In the genomic region with DNA sequence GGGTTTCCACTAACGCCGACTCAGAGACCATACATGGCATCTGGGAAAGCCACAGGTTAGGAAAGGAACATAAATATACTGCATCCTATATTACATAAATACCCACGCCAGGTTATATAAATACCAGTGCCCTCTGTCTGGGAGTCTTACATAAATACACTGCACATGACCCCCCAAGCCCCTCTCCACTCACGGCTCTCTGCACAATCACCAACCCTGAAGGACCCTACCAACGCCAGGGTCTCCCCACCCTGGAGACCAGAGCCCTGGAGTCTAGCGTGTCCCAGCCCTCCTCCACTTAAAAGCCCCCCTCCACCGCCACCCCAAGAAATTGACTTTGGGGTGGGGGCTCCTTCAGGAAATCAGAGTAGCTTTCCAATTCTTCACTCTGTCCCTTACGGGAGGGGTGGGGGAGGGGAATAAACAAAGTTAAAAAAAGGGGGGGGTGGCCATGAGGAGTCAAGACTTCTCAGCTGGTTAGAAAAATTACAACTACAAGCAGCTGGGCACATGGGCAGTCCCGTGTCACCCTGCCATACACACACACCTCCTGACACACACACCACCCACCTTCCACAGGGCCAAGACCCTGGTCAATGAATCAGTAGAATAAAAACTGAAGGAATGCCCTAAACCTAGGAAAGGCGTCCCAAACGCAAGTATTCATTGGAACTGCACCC, we compare ENCODE assay signal across 7 mouse cellular contexts. TPM values are rescaled to one million over a fixed set of nuclear protein-coding genes. Genes with fewer than 3 reads are reported as not detected.
DNase-seq lines count a peak whose midpoint lies in the region; ATAC-seq and TF ChIP-seq lines count a peak whose summit lies in the region.

No protein-coding gene starts in this region.

- peaks cover 24% of the 10 kb centered on the region for H3K4me1 ChIP-seq in lung, embryonic 14.5 days (ENCODE audit: insufficient read depth)
- H3K4me1 ChIP-seq in embryonic fibroblast, embryonic 13.5 days (ENCODE audit: control insufficient read depth, insufficient read depth, low read length), result peaks cover 20% of the 10 kb centered on the region
- H3K4me1 ChIP-seq in intestine, postnatal 0 days (replicated peaks; ENCODE audit: control insufficient read depth, insufficient read depth, low read length), result 0 out of 2 replicates have a peak, but pooled peaks cover 5% of the 10 kb centered on the region
- H3K4me1 ChIP-seq in neural tube, embryonic 13.5 days (replicated peaks), result peaks cover 62% of the 10 kb centered on the region

- no peaks in the 10 kb centered on the region for H3K27me3 ChIP-seq in lung, embryonic 14.5 days (ENCODE audit: insufficient read depth, low read length)
- H3K27me3 ChIP-seq in intestine, postnatal 0 days (replicated peaks; ENCODE audit: control insufficient read depth, insufficient read depth, low read length), result no peaks in the 10 kb centered on the region
- H3K27me3 ChIP-seq in neural tube, embryonic 13.5 days, result no peaks in the 10 kb centered on the region

- peak overlapping the region; percentile 65 for H3K4me2 ChIP-seq in lung, embryonic 14.5 days
- peak overlapping the region; percentile 88 for H3K4me2 ChIP-seq in intestine, postnatal 0 days (replicated peaks; ENCODE audit: low read depth)
- H3K4me2 ChIP-seq in neural tube, embryonic 13.5 days, result peak overlapping the region; percentile 94

- no peak for DNase-seq in lung, embryonic 14.5 days
- DNase-seq in lung, adult 18-20 months, result no peak
- no peak for DNase-seq in ovary, adult 18-20 months (ENCODE audit: low spot score)

- H3K36me3 ChIP-seq in lung, embryonic 14.5 days (ENCODE audit: insufficient read depth), result peaks cover 32% of the 10 kb centered on the region
- H3K36me3 ChIP-seq in intestine, postnatal 0 days (ENCODE audit: control insufficient read depth, insufficient read depth), result no peaks in the 10 kb centered on the region
- H3K36me3 ChIP-seq in neural tube, embryonic 13.5 days, result peaks cover 31% of the 10 kb centered on the region

- 10% methylated on average over 11 of the region's 11 CpGs for WGBS in lung, embryonic 14.5 days
- 22% methylated on average over 11 of the region's 11 CpGs for WGBS in intestine, postnatal 0 days
- 17% methylated on average over 11 of the region's 11 CpGs for WGBS in neural tube, embryonic 13.5 days

- TF ChIP-seq CTCF in lung, embryonic 14.5 days (IDR thresholded peaks at IDR 0.05; ENCODE audit: low read depth), result no peak
- TF ChIP-seq CTCF in embryonic fibroblast, embryonic 13.5 days (IDR thresholded peaks at IDR 0.05; ENCODE audit: borderline replicate concordance, insufficient read depth, low read length), result no peak
- TF ChIP-seq CTCF in intestine, postnatal 0 days (IDR thresholded peaks at IDR 0.05; ENCODE audit: low read depth), result no peak

- H3K9ac ChIP-seq in lung, embryonic 14.5 days, result peak overlapping the region; percentile 99
- peak overlapping the region; percentile 94 for H3K9ac ChIP-seq in intestine, postnatal 0 days (ENCODE audit: low read depth, low read length)
- H3K9ac ChIP-seq in neural tube, embryonic 13.5 days, result peak overlapping the region; percentile 99

- peak; percentile 35; the same call in 1 of the 2 replicates for ATAC-seq in lung, embryonic 14.5 days (ENCODE audit: insufficient read depth)
- ATAC-seq in intestine, postnatal 0 days, result peak; percentile 32; the same call in 1 of the 2 replicates
- ATAC-seq in neural tube, embryonic 13.5 days (ENCODE audit: low read depth), result peak; percentile 38
- no peak for ATAC-seq in inflammation-experienced regulatory T-cells, adult 6 months

- peak overlapping the region; percentile 88 for H3K4me3 ChIP-seq in lung, embryonic 14.5 days (ENCODE audit: low read depth, low read length)
- peak overlapping the region; percentile 91 for H3K4me3 ChIP-seq in embryonic fibroblast, embryonic 13.5 days (ENCODE audit: insufficient read depth, low read length)
- peak overlapping the region; percentile 79 for H3K4me3 ChIP-seq in intestine, postnatal 0 days (ENCODE audit: low read depth, low read length)
- H3K4me3 ChIP-seq in neural tube, embryonic 13.5 days, result peak overlapping the region; percentile 92

- no peaks in the 10 kb centered on the region for H3K9me3 ChIP-seq in lung, embryonic 14.5 days (ENCODE audit: low read depth, low read length)
- no peaks in the 10 kb centered on the region for H3K9me3 ChIP-seq in intestine, postnatal 0 days (ENCODE audit: control insufficient read depth)
- no peaks in the 10 kb centered on the region for H3K9me3 ChIP-seq in neural tube, embryonic 13.5 days

- TF ChIP-seq POLR2A in embryonic fibroblast, embryonic 13.5 days (IDR thresholded peaks at IDR 0.05; ENCODE audit: low read depth, low read length), result no peak

- peak overlapping the region; percentile 97 for H3K27ac ChIP-seq in lung, embryonic 14.5 days (ENCODE audit: low read depth)
- H3K27ac ChIP-seq in embryonic fibroblast, embryonic 13.5 days (ENCODE audit: insufficient read depth, low read length), result peak overlapping the region; percentile 5; the same call in 1 of the 2 replicates
- H3K27ac ChIP-seq in intestine, postnatal 0 days (ENCODE audit: low read depth, low read length), result peak overlapping the region; percentile 91; the same call in 1 of the 2 replicates
- peak overlapping the region; percentile 98 for H3K27ac ChIP-seq in neural tube, embryonic 13.5 days (replicated peaks)

RNA-seq across cellular contexts. Expression of a gene that starts 14.6 kb away (rescaled TPM):
- polyA plus RNA-seq in lung, embryonic 14.5 days (2014; fragmentation: Nextera tagmentation; extraction: Ambion mirVana), result 93.2 and 99.6 TPM in 2 replicates
- 62.7 and 78.9 TPM in 2 replicates for polyA plus RNA-seq in embryonic fibroblast, embryonic 13.5 days (2011; ENCODE audit: insufficient read length, low read depth, missing spikeins)
- polyA plus RNA-seq in intestine, postnatal 0 days (2015; fragmentation: Nextera tagmentation; extraction: Ambion mirVana), result 18.2 and 25.7 TPM in 2 replicates
- 275 and 281 TPM in 2 replicates for polyA plus RNA-seq in neural tube, embryonic 13.5 days (2015; fragmentation: Nextera tagmentation; extraction: Ambion mirVana)
- 1 to 10 TPM; 4.2 to 6.5 (median 4.4) TPM for polyA plus RNA-seq in inflammation-experienced regulatory T-cells, adult 6 months (2017; shearing (Covaris generic))

RNA-seq across cellular contexts. Expression of a gene that starts 37.4 kb away (rescaled TPM):
- polyA plus RNA-seq in lung, embryonic 14.5 days (2014; fragmentation: Nextera tagmentation; extraction: Ambion mirVana), result 77.3 and 78.3 TPM in 2 replicates
- 82.2 and 98.9 TPM in 2 replicates for polyA plus RNA-seq in embryonic fibroblast, embryonic 13.5 days (2011; ENCODE audit: insufficient read length, low read depth, missing spikeins)
- 32.7 and 34.1 TPM in 2 replicates for polyA plus RNA-seq in intestine, postnatal 0 days (2015; fragmentation: Nextera tagmentation; extraction: Ambion mirVana)
- polyA plus RNA-seq in neural tube, embryonic 13.5 days (2015; fragmentation: Nextera tagmentation; extraction: Ambion mirVana), result 42.0 and 45.8 TPM in 2 replicates
- 10 to 100 TPM in 1 of 3 experiments, 1 to 10 TPM in 2; 8.2 to 12.8 (median 9.2) TPM for polyA plus RNA-seq in inflammation-experienced regulatory T-cells, adult 6 months (2017; shearing (Covaris generic))

Comparison
In these comparisons a context has a peak if more than half of its experiments do, and no peak if none do; other contexts are left out.
1. H3K27ac ChIP-seq: peak in every context shown above with its lines; median percentile 98 in neural tube, embryonic 13.5 days; 97 in lung, embryonic 14.5 days; 91 in intestine, postnatal 0 days; 5 in embryonic fibroblast, embryonic 13.5 days.